9 mouse cellular contexts compared by ENCODE assay signal in the genomic region with DNA sequence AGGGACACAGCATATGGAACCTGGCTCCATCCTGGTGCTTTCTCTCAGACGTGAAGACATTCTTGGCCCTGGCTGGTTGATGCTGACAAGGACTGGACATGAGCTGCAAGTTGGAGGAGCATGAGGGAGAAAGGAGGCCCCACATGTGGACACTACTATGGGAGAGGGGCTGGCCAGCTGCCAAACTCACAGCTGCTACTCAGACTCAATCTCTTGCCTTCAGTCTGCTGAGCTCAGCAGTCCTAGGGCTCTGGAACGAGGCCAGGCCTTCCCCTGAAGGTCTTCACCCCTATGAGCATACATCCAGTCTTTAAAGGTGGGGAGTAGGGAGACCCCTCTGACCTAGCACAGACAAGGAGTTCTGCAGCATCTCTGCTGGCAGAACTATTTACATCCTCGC. TPM values are rescaled to one million over a fixed set of nuclear protein-coding genes. Genes with fewer than 3 reads are reported as not detected.
DNase-seq lines count a peak whose midpoint lies in the region; ATAC-seq and TF ChIP-seq lines count a peak whose summit lies in the region.
"Had no signal": no experiment of that assay in that cellular context is flagged by ENCODE, and none has a peak within 500 bp of the region (broad histone marks: within the 10 kb centered on the region; RNA-seq: fewer than 3 reads in every experiment).

No protein-coding gene starts in this region.

- no peaks in the 10 kb centered on the region for H3K27me3 ChIP-seq in cerebellum, adult 2 months (ENCODE audit: control insufficient read depth, insufficient read depth, low read length)

- WGBS in cerebellum, adult 2 months, result 67% methylated on average over 3 of the region's 3 CpGs

- DNase-seq in cerebellum, postnatal 10 days, result peak; percentile 88 to 91
- no peak for DNase-seq in cerebellum, adult 2 months
- peak; percentile 66 to 74 for DNase-seq in right cerebral cortex, postnatal 10 days (ENCODE audit: low spot score in 2 of 2)
- DNase-seq in right cerebral cortex, postnatal 36 days (ENCODE audit: low spot score in 2 of 2), result no peak
- peak; percentile 39 for DNase-seq in kidney, adult 18-20 months
- DNase-seq in mesoderm, embryonic 11.5 days (ENCODE audit: low read depth, low spot score), result peak; percentile 57
- no peak for DNase-seq in embryo, embryonic 10.5 days (ENCODE audit: low spot score)

- H3K27ac ChIP-seq in cerebellum, adult 2 months (ENCODE audit: insufficient read depth, low read length), result no peak overlapping the region

- no peak overlapping the region for H3K4me3 ChIP-seq in cerebellum, adult 2 months (replicated peaks; ENCODE audit: insufficient read depth, low read depth, low read length)

- 0 out of 2 replicates have a peak, but pooled peaks cover 2% of the 10 kb centered on the region for H3K4me1 ChIP-seq in cerebellum, adult 2 months (ENCODE audit: control insufficient read depth, insufficient read depth, low read length)

- ATAC-seq in activated CD4-positive, CD25-positive, alpha-beta regulatory T cell, adult 4 months, result no peak

- TF ChIP-seq POLR2A in cerebellum, adult 2 months (IDR thresholded peaks at IDR 0.05; ENCODE audit: borderline replicate concordance, insufficient read depth, low read length), result no peak

- no peak for TF ChIP-seq CTCF in cerebellum, adult 2 months (IDR thresholded peaks at IDR 0.05; ENCODE audit: borderline replicate concordance, insufficient read depth, low read depth, low read length)

RNA-seq across cellular contexts. Expression of gene Ccdc33, which starts 36.7 kb away (rescaled TPM):
- polyA plus RNA-seq in cerebellum, adult 2 months (2012; rRNA removed), result 0.59 and 1.1 TPM in 2 replicates
- polyA plus RNA-seq in activated CD4-positive, CD25-positive, alpha-beta regulatory T cell, adult 4 months (2017; shearing (Covaris generic)), result not detected
- polyA plus RNA-seq: C2C12 had no signal

RNA-seq across cellular contexts. Expression of gene Islr, which starts 48.7 kb away (rescaled TPM):
- 6.4 and 12.2 TPM in 2 replicates for polyA plus RNA-seq in cerebellum, adult 2 months (2012; rRNA removed)
- polyA plus RNA-seq in activated CD4-positive, CD25-positive, alpha-beta regulatory T cell, adult 4 months (2017; shearing (Covaris generic)), result under 1 TPM in 1 of 2 experiments, not detected in 1; 0.32 TPM

RNA-seq across cellular contexts. Expression of gene Islr2, which starts 48.8 kb away (rescaled TPM):
- 1.1 and 1.6 TPM in 2 replicates for polyA plus RNA-seq in cerebellum, adult 2 months (2012; rRNA removed)
- not detected for polyA plus RNA-seq in activated CD4-positive, CD25-positive, alpha-beta regulatory T cell, adult 4 months (2017; shearing (Covaris generic))

Comparison
In these comparisons a context has a peak if more than half of its experiments do, and no peak if none do; other contexts are left out.
1. DNase-seq: peak in cerebellum, postnatal 10 days (2 of 2), right cerebral cortex, postnatal 10 days (2 of 2), kidney, adult 18-20 months (single experiment) and mesoderm, embryonic 11.5 days (single experiment); none in cerebellum, adult 2 months (0 of 2), right cerebral cortex, postnatal 36 days (0 of 2) and embryo, embryonic 10.5 days (single experiment).